Mouse (Mus musculus): Measurements from ENCODE around the gene Sbno2.
"Not testable (repeated sequence)": the region's sequence is repeated elsewhere in the genome, so short reads cannot be mapped to it uniquely, and the experiment has no call there.

The Sbno2 gene

GRCm38 (mm10) chr10:80057683-80058326, 47.6 kb downstream of the Sbno2 start:
- no peak for DNase-seq (ENCODE audit: low read depth)

GRCm38 (mm10) chr10:80056976-80057682, 48.2 kb downstream of the Sbno2 start:
- no peak for DNase-seq (ENCODE audit: low read depth)

GRCm38 (mm10) chr10:80056506-80056905, 48.9 kb downstream of the Sbno2 start:
- DNase-seq (ENCODE audit: low read depth) = no peak

GRCm38 (mm10) chr10:80055891-80056290, 49.5 kb downstream of the Sbno2 start:
- DNase-seq (ENCODE audit: low read depth) = no peak

GRCm38 (mm10) chr10:80055364-80055763, 50.0 kb downstream of the Sbno2 start:
- DNase-seq (ENCODE audit: low read depth) = no peak

- not testable (repeated sequence) for DNase-seq (ENCODE audit: low read depth)
Measured at GRCm38 (mm10) chr10:80054911-80055310, 50.5 kb downstream of the Sbno2 start.

- no peak for DNase-seq (ENCODE audit: low read depth)
Measured at GRCm38 (mm10) chr10:80053831-80054815, 51.2 kb downstream of the Sbno2 start.

- peak; percentile 100 for DNase-seq (ENCODE audit: low read depth)
Measured at GRCm38 (mm10) chr10:80053259-80053780, 52.1 kb downstream of the Sbno2 start.

- no peak for DNase-seq (ENCODE audit: low read depth)
Measured at GRCm38 (mm10) chr10:80052374-80052764, 53.0 kb downstream of the Sbno2 start.

GRCm38 (mm10) chr10:80051618-80052373, 53.6 kb downstream of the Sbno2 start:
- no peak for DNase-seq (ENCODE audit: low read depth)

- DNase-seq (ENCODE audit: low read depth) = no peak
Measured at GRCm38 (mm10) chr10:80050885-80051617, 54.3 kb downstream of the Sbno2 start.

- DNase-seq (ENCODE audit: low read depth) = no peak
Measured at GRCm38 (mm10) chr10:80050244-80050643, 55.1 kb downstream of the Sbno2 start.

GRCm38 (mm10) chr10:80048834-80049233, 56.5 kb downstream of the Sbno2 start:
- no peak for DNase-seq (ENCODE audit: low read depth)

GRCm38 (mm10) chr10:80048396-80048795, 57.0 kb downstream of the Sbno2 start:
- DNase-seq (ENCODE audit: low read depth) = no peak

- no peak for DNase-seq (ENCODE audit: low read depth)
Measured at GRCm38 (mm10) chr10:80047041-80047565, 58.3 kb downstream of the Sbno2 start, which contains the start of gene Gpx4. TSS of gene Gpx4 (plus strand) at chr10:80047166.

- DNase-seq (ENCODE audit: low read depth) = no peak
Measured at GRCm38 (mm10) chr10:80045766-80046165, 59.6 kb downstream of the Sbno2 start.

- DNase-seq (ENCODE audit: low read depth) = not testable (repeated sequence)
Measured at GRCm38 (mm10) chr10:80045364-80045763, 60.0 kb downstream of the Sbno2 start.

- no peak for DNase-seq (ENCODE audit: low read depth)
Measured at GRCm38 (mm10) chr10:80044087-80044486, 61.3 kb downstream of the Sbno2 start.

GRCm38 (mm10) chr10:80041409-80042060, 63.8 kb downstream of the Sbno2 start:
- DNase-seq (ENCODE audit: low read depth) = not testable (repeated sequence)

- peak; percentile 97 for DNase-seq (ENCODE audit: low read depth)
Measured at GRCm38 (mm10) chr10:80039559-80039979, 65.8 kb downstream of the Sbno2 start, which contains the start of gene Polr2e. TSS of gene Polr2e (minus strand) at chr10:80039795.

Data from c-Kit-positive CD71-negative TER-119-negative erythroid progenitor cells, embryonic 14.5 days (primary cell).